Mouse (Mus musculus) CD4-positive helper T cell, adult 2 months (primary cell): ENCODE results near the gene H2-DMa.
A peak's percentile ranks its signal among the peaks of the same experiment; 100 is the strongest.

Experiments
- DNase-seq: peaks from one replicate; pipeline ENCODE4 v3.0.0-alpha.2; 2012; ENCODE audit warnings: low read depth, missing footprints, low spot score

Gene H2-DMa

DNA sequence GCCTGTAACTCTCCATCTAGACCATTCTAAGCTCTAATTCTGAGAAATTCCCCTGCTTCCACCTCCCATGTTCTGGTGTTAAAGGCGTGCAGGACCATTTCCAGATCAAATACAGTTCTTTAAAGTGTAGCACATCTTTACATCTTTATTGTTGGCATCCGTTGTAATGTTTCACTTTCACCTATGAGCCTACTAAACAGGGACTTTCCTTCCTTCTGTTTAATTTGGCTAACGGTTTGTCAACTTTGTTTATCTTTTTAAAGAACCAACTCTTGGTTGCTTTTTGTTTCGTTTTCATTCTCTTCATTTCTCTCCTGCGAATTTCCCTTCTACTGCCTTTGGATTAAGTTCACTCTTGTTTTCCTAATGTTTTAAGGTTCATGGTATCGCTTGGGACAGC, 16.5 kb upstream of the H2-DMa start:
- DNase-seq: peak; percentile 83

GRCm38 (mm10) chr17:34104804-34105203, 14.5 kb upstream of the H2-DMa start:
- peak; percentile 67 for DNase-seq

- no peak for DNase-seq
These were observed 12.8 kb upstream of the H2-DMa start for GRCm38 (mm10) chr17:34106555-34106954.

DNA sequence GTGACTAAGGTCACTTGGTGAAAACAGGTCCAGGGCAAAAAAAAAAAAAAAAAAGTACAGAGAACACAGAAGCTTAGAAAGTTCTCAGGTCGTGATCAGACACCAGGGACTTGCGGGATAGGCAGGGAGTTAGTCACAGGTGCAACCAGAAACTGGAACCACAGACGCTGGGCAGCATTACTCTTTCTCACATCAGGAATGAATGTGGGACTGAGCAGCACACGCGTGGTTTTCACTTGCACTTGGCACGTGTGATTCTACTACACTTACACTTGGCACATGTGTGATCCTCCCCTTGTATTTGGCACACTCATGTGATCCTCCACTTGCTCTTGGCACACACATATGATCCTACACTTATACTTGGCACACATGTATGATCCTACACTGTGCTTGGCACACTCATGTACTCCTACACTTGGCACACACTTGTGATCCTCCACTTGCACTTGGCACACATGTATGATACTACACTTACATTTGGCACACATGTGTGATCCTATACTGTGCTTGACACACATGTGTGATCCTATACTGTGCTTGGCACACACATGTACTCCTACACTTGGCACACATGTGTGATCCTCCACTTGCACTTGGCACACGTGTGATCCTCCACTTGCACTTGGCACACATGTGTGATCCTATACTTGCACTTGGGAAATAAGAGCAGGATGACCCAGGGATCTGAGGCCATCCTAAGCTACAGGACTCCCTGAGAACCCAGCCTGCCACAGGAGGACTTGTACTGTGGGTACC, 12.1 kb upstream of the H2-DMa start:
- peak; percentile 33 for DNase-seq

DNA sequence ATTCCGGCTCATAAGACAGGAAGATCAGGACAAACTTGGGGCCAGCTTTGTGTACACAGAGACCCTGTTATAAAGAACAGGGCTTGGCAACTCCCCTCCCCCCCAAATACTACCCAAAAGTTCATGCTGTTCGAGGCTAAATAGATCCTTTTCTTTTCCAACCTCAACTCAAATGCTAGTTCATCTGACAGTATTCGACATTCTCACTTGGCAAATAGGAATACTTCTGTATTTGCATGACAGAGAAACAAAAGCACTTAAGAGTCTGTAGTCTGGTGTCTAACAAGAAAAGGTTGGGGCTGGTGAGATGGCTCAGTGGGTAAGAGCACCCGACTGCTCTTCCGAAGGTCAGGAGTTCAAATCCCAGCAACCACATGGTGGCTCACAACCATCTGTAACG, 10.9 kb upstream of the H2-DMa start:
- DNase-seq: peak; percentile 10

GRCm38 (mm10) chr17:34109038-34109805, 10.1 kb upstream of the H2-DMa start:
- peak; percentile 61 for DNase-seq

GRCm38 (mm10) chr17:34109806-34110195, 9.5 kb upstream of the H2-DMa start:
- peak; percentile 59 for DNase-seq

GRCm38 (mm10) chr17:34110309-34110708, 9.0 kb upstream of the H2-DMa start:
- DNase-seq: no peak

DNA sequence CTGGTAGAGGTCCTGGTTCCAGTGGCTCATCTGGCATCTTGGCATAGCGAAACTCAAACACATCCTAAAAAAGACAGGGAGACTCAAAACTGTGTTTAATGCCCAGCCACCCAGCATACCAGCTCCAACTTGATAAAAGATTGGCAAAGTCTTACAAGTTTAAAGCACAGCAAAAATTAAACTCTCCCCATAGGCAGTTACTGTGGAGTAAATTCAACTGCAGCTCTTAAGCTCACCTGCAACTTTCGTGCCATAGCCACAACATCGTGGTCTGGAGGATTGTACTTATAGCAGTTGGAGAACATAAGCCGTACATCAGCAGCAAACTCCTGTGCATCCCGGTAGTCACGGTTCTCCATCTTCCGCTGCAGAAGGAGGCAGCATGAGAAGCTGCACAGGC, 5.2 kb upstream of the H2-DMa start:
- no peak for DNase-seq

DNA sequence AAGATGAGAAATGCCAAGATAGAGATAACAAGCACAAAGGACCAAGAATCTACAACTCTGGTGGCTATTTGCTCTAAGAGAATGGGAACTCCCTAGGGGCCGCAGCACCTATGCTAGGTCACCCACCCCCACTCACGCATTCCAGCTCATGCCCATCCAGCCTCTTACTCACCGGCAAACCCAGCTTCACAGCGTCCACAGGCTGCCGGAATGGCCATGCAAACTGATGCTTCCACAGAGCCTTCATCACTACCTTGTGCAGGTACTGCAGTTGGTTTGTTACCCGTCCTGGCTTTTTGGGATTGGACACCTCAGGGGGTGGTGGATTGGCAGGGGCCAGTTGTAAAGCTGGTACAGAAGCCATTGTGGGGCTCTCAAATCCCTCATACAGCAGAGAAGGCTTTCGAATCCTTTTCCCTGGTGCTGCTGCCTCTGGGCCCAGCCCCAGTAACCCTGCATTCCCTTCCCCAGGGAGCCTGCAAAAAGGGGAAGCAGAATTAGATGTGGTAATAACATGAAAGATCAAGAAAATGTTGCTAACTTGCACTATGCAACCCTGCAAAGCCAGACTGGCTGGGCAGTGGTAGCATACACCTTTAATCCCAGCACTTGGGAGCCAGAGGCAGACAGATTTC, 2.5 kb upstream of the H2-DMa start:
- DNase-seq: peak; percentile 20

DNA sequence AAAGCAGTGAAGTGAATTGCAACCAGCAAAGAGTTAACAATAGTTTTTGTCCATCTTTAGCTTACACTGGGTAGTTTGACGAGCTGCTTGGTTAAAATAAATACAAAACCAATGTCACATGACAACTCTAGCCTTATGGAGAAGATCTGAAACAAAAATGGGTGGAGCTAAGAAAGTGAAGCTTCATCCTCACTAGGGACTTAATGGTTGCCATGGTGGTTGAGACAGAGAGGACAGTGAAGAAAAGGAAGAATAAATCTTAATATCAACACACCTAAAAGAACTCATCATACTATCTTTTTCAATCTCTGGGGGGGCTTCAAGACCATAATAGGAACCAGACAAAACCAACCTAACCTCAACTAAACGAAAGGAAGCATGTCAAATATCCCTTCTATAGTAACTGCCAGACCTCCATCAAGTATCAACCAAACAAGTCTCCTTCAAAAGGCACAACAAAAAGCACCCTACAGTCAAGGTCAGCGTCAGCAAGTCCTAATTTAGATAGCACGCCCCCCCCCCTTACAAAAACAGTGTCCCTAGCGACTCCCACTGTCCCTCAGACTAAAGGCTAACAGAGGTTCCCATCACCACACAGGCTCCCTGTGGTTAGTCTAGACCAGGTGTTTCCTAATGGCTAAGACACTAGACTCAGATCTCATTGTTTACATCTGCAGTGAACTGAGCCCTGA, 1.8 kb upstream of the H2-DMa start:
- DNase-seq: peak; percentile 69

GRCm38 (mm10) chr17:34118113-34118872, 1.0 kb upstream of the H2-DMa start:
- peak; percentile 69 for DNase-seq

DNA sequence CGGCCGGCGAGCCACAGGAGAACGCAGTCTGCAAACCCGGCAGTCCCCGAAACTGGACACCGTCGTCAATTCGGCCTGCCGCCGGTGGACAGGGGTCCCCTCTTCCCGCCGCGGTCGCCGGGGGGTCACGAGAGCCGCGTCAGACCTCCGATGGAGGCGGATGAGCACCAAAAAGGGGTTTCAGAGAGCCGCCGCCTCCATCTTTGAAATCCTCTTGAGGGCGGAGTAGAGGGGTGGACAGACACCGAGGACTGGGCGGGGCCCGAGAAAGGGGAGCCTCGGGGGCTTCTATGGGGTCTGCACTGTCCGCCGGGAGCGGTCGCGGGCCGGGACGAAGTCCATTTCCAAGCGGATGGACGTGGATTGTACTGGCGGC, 480 bp upstream of the H2-DMa start:
- DNase-seq: no peak

DNA sequence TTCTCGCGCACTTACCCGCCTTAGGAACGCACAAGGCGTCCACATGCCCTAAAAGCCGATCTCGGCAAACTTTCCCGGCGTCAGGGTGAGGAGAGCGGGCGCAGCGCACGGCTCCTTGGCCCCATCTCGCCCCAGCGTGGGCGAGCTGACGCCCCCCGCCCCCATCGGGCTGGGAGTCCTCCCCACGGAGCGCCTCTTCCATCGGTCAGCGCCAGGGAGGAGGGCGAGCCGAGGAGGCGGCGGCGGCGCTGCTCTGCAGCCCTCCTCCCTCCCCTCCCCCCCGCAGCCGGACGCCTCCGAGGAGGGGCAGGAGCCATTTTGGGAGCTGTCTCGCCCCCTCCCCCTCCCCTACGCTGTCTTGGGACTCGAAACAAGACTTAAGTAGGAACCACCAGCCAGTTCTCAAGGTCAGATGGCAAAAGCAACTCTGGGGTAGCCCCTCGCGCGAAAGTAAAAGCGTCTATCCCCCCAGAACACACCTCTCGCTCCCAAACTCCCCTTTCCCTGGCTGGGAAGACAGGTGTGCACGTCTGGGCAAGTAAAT, 911 bp downstream of the H2-DMa start:
- DNase-seq: peak; percentile 88

DNA sequence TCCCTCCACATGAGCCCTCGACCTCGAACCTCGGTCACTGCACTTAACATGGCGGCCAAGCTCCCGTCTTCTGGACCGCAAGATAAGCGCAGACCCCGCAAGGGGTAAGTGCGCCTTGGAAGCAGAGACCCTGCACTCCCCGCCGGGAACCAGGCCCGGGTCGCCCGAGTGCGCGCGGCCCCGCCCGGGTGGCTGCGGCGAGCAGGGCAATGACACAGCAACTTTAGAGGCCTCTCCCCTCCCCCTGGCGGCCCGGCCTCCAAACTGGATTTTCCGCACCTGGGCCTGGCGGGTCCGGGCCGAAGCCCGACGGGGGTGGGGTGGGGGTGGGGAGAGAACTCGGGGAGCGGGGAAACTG, 1.5 kb downstream of the H2-DMa start:
- DNase-seq: peak; percentile 87

DNA sequence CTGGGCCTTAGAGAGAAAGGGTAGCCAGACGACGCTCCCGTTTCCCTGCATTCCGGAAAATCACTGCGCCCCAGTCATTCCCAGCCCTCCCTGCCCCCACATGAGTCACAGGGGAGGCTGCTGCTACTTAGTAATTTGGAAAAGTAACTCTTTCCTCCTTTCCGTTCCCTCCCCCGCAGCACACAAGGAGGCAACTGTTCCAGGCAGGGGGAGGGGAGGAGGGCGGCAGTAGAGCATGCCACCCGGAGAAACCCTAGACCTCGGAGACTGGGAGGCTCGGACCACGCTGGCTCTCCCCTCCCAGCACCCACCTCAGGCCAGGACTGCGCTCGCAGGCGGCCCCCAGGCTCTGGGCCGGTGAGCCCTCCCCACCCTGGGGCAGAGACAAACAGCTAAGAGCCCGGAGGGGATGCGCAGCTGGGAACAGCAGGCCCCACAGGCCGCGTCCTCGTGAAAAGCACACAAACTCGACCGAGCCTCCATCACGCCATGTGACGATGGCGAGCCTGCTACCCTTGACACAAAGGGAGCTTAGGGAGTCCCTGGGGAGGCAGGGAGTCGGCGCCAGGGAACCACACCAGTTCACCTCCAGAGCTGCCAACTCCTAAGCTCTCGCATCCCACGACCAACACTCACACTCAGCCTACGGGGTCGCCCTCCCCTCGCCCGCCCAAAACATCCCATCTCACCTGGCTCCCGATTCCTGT, 2.0 kb downstream of the H2-DMa start:
- DNase-seq: peak; percentile 79

DNA sequence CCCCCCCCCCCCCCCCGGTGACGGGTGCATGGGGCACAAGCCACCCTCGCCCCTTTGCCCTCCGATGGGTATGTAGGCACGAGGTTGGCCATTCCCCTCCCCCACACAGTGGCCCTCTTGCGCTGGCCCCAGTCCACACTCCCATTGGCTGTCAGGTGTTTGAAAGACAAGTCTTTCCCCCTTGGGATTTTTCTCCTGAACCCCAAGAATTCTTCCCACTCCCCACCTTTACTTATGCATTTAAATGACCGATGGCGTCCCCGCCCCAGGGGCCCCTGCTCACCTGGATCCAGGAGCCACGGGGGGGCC, 2.5 kb downstream of the H2-DMa start:
- DNase-seq: no peak

DNA sequence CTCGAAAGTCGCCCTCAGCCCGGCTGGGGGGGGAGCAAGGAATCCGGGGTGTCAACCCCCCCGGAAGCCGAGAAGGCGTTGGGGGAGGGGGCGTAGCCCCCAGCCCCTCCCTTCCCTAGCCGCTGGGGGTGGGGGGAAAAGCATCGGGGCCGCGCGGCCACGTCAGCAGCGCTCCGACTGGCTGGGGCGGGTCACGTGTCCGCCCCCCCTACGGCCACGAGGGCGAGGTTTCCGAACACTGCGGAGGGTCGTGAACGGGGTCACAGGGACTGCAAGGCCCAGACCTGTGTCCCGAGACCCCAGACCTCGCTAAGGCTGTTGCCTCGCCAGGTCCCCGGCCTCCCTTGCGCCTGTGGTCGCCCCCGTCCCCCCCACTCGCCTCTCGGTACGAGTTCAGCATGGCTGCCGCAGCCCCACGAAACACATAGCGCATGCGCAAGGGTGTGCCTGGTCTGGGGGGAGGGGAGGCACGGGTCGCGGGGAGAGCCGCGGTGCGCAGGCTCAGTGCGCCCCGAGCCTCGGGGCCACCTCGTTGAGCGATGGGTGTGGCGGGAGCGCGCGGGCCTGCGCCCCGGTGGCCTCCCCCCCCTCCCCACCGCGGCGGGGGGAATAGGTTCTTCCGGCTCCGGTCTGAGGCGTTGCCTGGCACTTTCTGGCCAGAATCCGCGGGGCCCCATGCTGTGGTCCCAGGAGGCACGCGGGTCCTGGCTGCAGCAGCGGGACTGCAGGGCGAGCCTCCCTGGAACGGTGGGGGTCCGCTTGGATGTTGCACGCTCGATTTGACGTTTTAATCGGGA, 3.0 kb downstream of the H2-DMa start, which contains the start of gene Brd2:
TSS of gene Brd2 (minus strand) at position 447 of the 797 bp plus-strand sequence.
- peak; percentile 99 for DNase-seq

DNA sequence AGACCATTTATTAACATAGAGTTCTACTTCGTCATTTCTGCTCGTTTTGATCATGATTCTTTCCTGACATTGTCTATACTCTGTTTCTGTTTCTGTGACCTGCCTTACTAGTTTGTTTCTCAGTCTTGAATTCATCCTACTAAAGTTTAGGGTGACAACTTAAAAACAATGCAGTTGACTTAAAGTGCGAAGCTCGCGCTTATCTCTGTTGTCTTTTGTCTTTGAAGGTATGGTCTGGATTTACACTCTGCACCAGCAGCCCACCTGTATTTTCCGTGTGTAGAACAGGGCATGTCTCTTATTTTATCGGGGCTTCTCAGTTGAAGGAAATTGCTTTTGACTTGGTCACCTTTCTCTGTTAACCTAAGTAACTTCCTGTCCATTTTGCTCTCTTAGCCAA, 3.8 kb downstream of the H2-DMa start:
- no peak for DNase-seq

DNA sequence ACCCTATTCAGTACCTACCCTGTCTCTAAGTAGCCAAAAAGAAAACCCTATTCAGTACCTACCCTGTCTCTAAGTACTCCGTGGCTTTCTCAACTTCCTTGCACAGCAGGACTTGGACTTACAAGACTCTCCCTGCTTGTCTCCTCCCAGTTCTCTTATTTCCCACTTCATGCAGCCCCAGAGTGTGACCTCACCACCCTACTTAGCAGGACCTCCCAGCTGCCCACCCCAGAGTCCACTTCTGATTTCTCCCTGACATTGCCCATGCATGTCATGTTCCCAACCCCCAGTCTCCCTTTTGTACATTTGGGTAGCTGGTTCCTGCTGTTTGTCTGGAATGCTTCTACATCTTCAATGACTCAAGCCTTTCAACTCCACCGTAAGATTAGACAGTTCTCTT, 4.2 kb downstream of the H2-DMa start:
- DNase-seq: no peak
